Mouse (Mus musculus) midbrain, embryonic 14.5 days (tissue): ENCODE data around the gene Tgm1. TPM values are rescaled to one million over a fixed set of nuclear protein-coding genes. Genes with fewer than 3 reads are reported as not detected.

Source experiments
- ATAC-seq: fragments of 200-750 bp; cut with Nextera tagmentation; 2 replicates; pipeline ENCODE4 v1.8.0; 2017; ENCODE audit warnings: moderate number of reproducible peaks, moderate library complexity; ENCODE audit not compliant: low FRiP score, low TSS enrichment
- DNase-seq: peaks from one replicate; pipeline ENCODE4 v3.0.0-alpha.2; 2015
- H3K27ac ChIP-seq: fragments of 300-500 bp; sonication (generic); replicated peaks from 2 replicates; pipeline ENCODE4 v1.5.1; 2014; ENCODE audit warnings: mild to moderate bottlenecking, low read depth, low read length, moderate library complexity
- H3K27me3 ChIP-seq: fragments of 300-500 bp; sonication (generic); 2 replicates; pipeline ENCODE4 v1.6.1; 2014; ENCODE audit warnings: low read length, control low read depth, mixed read lengths; ENCODE audit not compliant: control insufficient read depth, insufficient read depth
- H3K36me3 ChIP-seq: fragments of 300-500 bp; sonication (generic); 2 replicates; pipeline ENCODE4 v1.6.1; 2014; ENCODE audit warnings: low read length, control low read depth; ENCODE audit not compliant: control insufficient read depth, insufficient read depth
- H3K4me1 ChIP-seq: fragments of 300-500 bp; sonication (generic); 2 replicates; pipeline ENCODE4 v1.6.1; 2014; ENCODE audit warnings: mild to moderate bottlenecking, antibody characterized with exemption, low read length, control low read depth; ENCODE audit not compliant: control insufficient read depth, insufficient read depth
- H3K4me2 ChIP-seq: fragments of 300-500 bp; sonication (generic); 2 replicates; pipeline ENCODE4 v1.6.1; 2014; ENCODE audit warnings: mild to moderate bottlenecking, low read length, moderate library complexity
- H3K4me3 ChIP-seq: fragments of 300-500 bp; sonication (generic); replicated peaks from 2 replicates; pipeline ENCODE4 v1.5.1; 2014; ENCODE audit warnings: low read depth, low read length
- H3K9ac ChIP-seq: fragments of 300-500 bp; sonication (generic); replicated peaks from 2 replicates; pipeline ENCODE4 v1.6.1; 2014; ENCODE audit warnings: mild to moderate bottlenecking, low read length, moderate library complexity
- H3K9me3 ChIP-seq: fragments of 300-500 bp; sonication (generic); 2 replicates; pipeline ENCODE4 v1.6.1; 2016; ENCODE audit warnings: low read length, control low read depth, mixed read lengths; ENCODE audit not compliant: control insufficient read depth
- WGBS: fragments of 180-500 bp; shearing (Covaris S2); extraction: QIAGEN DNeasy Blood & Tissue Kit; methylation state at CpG from one replicate; pipeline ENCODE4 v1.1.7; 2014; 5-methylcytosine and 5-hydroxymethylcytosine counted together
- polyA plus RNA-seq: library from polyadenylated mRNA; unstranded; fragments of >200 nt; fragmentation: Nextera tagmentation; extraction: Ambion mirVana; gene quantifications from 2 replicates; pipeline ENCODE4 v1.2.1, GENCODE M21; 2014

The Tgm1 gene
- polyA plus RNA-seq, 1 experiment from 2014 or later = 0.14 TPM

DNA sequence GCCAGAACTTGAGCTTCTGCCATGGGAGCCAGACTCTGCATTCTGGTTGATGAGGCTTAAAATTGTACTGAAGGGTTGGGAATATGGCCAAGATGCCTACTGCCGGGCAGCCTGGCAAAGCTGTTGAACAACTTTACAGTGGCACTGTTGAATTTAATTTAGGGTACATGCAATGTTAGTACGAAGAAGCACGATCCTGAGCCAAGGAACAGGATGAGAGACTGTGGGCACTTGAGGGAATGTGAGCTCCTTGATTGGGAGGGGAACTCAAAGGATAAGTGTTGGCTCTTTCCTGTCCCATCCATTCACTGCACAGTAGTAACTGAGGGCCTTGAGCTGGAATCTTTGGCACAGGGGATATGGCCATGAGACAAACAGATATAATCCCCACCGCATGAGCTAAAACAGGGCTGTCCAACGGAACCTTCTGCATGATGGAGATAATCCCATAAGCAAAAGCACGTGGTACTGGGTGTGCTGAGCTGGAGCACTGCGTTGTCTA lies 16.9 kb upstream of the Tgm1 start:
- Histone ChIP-seq H3K9me3 (no peaks in the 10 kb centered on the region), H3K9ac (no peak overlapping the region), H3K4me1 (no peaks in the 10 kb centered on the region), H3K36me3 (no peaks in the 10 kb centered on the region), H3K27me3 (no peaks in the 10 kb centered on the region), H3K4me3 (no peak overlapping the region), H3K4me2 (no peak overlapping the region), H3K27ac (no peak overlapping the region)
- 83% methylated on average over 7 of the region's 7 CpGs for WGBS
- ATAC-seq (no peak), DNase-seq (no peak)

GRCm38 (mm10) chr14:55730116-55730515 lies 16.4 kb upstream of the Tgm1 start:
- H3K36me3 ChIP-seq = no peaks in the 10 kb centered on the region
- WGBS = 77% methylated on average over 7 of the region's 7 CpGs
- H3K27me3 ChIP-seq = no peaks in the 10 kb centered on the region
- H3K4me3 ChIP-seq = no peak overlapping the region
- no peaks in the 10 kb centered on the region for H3K9me3 ChIP-seq
- DNase-seq = no peak
- no peak overlapping the region for H3K27ac ChIP-seq
- no peaks in the 10 kb centered on the region for H3K4me1 ChIP-seq
- no peak overlapping the region for H3K4me2 ChIP-seq
- H3K9ac ChIP-seq = no peak overlapping the region
- no peak for ATAC-seq

DNA sequence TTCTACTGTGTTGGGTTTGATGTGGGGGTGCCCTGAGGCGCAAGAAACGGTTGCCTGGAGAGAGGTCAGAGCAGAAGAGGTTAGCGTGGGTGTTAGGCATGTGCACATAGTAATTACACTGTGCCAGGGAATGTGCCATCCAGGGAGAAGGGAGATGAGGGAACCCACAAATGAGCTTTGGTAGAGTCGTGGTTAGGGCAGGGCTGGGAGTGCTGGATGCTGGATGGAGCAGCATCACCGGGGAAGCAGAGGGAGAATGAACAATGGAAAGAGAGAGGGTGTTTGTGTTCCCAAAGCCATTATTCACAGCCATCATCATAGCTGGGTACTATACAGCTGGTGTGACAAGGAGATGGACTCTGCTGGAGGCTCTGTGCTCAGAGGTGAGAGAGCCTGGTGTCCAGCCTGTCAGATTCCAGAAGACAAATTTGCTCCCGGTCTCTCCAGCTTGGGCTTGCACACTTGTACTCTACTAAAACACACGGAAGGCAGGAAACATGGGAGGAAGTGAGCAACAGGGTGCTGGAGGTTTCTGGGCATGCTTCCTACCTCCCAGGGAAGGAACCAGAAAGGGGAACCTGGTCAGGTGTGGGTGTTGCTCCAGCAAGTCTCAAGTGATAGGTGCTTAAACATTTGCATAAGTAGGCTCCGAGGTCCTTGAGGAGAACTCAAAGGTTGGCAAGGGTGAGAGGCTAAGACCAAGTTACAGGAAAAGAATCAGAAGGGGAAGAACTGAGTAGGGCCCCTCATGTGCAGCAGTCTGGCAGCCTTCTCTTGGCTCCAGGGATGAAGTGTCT lies 14.4 kb upstream of the Tgm1 start:
- ATAC-seq (no peak), DNase-seq (no peak)

GRCm38 (mm10) chr14:55726261-55726660 lies 12.5 kb upstream of the Tgm1 start:
- H3K9ac ChIP-seq = no peak overlapping the region
- H3K27ac ChIP-seq = no peak overlapping the region
- peaks cover 3% of the 10 kb centered on the region for H3K4me1 ChIP-seq
- no peaks in the 10 kb centered on the region for H3K27me3 ChIP-seq
- DNase-seq (no peak), ATAC-seq (no peak)
- no peaks in the 10 kb centered on the region for H3K36me3 ChIP-seq
- H3K9me3 ChIP-seq = no peaks in the 10 kb centered on the region
- H3K4me3 ChIP-seq = no peak overlapping the region
- H3K4me2 ChIP-seq = no peak overlapping the region

More for the DNA sequence above, 14.4 kb upstream of the Tgm1 start:
- no peak overlapping the region for H3K4me2 ChIP-seq
- no peak overlapping the region for H3K4me3 ChIP-seq
- H3K27ac ChIP-seq = no peak overlapping the region
- H3K9me3 ChIP-seq = no peaks in the 10 kb centered on the region
- H3K4me1 ChIP-seq = no peaks in the 10 kb centered on the region
- H3K9ac ChIP-seq = no peak overlapping the region
- no peaks in the 10 kb centered on the region for H3K36me3 ChIP-seq
- no peaks in the 10 kb centered on the region for H3K27me3 ChIP-seq
- 78% methylated on average over 8 of the region's 8 CpGs for WGBS

DNA sequence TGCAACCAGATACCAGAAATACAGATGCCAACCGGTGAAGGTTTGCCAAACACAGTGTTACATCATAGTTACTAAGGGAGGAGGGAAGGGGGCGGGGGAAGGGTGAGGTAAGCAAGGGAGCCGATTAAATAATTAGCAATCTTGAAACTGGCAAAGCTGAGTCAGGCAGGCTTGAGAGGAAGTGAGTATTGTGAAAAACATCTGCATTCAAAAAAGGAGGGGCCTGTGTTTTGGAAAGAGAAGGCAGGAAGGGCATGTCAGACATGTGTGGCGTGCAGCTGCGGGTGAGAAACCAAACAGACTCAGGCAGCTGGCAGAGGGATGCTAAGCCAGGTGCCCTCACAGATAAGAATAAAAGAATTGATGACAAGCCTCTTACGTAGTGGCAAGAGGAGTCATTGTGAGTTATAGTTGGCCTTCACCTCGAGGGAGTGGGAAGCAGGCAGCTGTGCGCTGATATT lies 10.7 kb upstream of the Tgm1 start:
- DNase-seq = no peak
- Histone ChIP-seq H3K36me3 (0 out of 2 replicates have a peak, but pooled peaks cover 3% of the 10 kb centered on the region), H3K4me2 (no peak overlapping the region), H3K9me3 (no peaks in the 10 kb centered on the region), H3K27ac (no peak overlapping the region), H3K27me3 (no peaks in the 10 kb centered on the region), H3K4me1 (peaks cover 6% of the 10 kb centered on the region), H3K4me3 (no peak overlapping the region), H3K9ac (no peak overlapping the region)
- no peak for ATAC-seq
- 77% methylated on average over 8 of the region's 8 CpGs for WGBS

DNA sequence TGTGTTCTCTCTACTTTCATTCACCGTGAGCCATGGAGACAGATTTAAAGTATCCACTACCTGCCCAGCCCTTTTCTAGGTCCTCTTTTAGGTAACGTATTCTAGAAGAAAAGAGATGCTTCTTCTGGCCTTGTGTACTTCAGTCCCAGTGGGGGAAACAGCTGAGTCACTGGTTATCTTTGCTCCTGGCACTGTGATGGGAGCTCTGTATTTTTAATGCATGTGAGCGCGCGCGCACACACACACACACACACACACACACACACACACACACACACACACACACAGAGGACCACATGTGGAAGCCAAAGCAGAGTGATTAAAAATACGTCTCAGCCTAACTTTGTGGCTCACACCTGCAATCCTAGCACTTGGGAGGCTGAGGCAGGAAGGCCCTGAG lies 9.7 kb upstream of the Tgm1 start:
- DNase-seq = no peak
- Histone ChIP-seq H3K9me3 (no peaks in the 10 kb centered on the region), H3K4me3 (no peak overlapping the region), H3K36me3 (peaks cover 13% of the 10 kb centered on the region), H3K4me2 (no peak overlapping the region), H3K9ac (no peak overlapping the region), H3K4me1 (peaks cover 6% of the 10 kb centered on the region), H3K27ac (no peak overlapping the region), H3K27me3 (no peaks in the 10 kb centered on the region)
- ATAC-seq = no peak
- 91% methylated on average over 7 of the region's 7 CpGs for WGBS

GRCm38 (mm10) chr14:55722438-55722945 lies 8.8 kb upstream of the Tgm1 start:
- 47% methylated on average over 8 of the region's 8 CpGs for WGBS
- Histone ChIP-seq H3K4me1 (peaks cover 6% of the 10 kb centered on the region), H3K4me3 (peak overlapping the region; percentile 73), H3K36me3 (peaks cover 21% of the 10 kb centered on the region), H3K4me2 (peak overlapping the region; percentile 67), H3K27me3 (no peaks in the 10 kb centered on the region), H3K9ac (peak overlapping the region; percentile 75), H3K27ac (peak overlapping the region; percentile 81), H3K9me3 (no peaks in the 10 kb centered on the region)
- no peak for DNase-seq
- 0 out of 2 replicates have a peak, but pooled peaks have one; percentile 9 for ATAC-seq

DNA sequence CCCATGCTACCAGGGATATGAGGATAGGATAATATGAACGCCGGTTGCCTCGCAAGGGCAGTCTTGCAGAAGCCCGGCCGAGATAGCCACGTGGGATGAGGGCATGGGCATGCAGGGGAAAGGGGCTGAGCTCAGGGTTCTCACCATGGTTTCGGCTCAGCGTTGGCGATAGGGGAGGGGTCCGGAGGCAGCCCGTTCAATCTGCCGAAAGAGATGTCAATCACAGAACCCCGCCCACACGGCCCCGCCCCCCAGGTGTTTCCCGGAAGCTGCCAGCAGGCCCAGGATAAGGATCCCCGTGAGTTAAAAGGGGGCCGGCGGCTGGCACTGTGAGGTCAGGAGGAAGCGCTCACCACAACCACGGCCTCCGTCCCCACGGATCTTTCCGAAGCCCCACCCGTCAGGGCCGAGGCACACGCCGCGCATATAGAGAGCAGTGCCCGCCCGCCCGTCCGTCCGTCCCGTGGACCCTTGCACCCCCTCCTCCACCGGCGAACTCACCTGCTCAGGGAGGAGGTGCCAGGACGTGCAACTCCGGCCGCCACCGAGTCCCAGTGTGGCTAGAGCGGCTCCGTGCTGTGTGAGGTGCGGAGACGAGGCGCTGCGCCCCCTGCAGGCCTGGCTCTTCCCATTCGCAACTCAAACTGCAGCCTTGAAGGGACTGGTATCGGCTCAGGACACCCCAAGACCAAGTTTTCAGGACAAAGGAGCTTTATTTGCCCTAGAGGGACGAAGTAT lies 8.1 kb upstream of the Tgm1 start, which contains the start of gene Rabggta:
Rabggta (minus strand) TSS at position 564 of the 738 bp plus-strand sequence.
- no peaks in the 10 kb centered on the region for H3K9me3 ChIP-seq
- peak within 1 kb of the TSS; percentile 67 for H3K4me2 ChIP-seq
- peak within 1 kb of the TSS; percentile 75 for H3K9ac ChIP-seq
- H3K27ac ChIP-seq = peak within 1 kb of the TSS; percentile 81
- H3K36me3 ChIP-seq = peaks cover 27% of the 10 kb centered on the region
- peak within 1 kb of the TSS; percentile 73 for H3K4me3 ChIP-seq
- ATAC-seq (peak; percentile 96), DNase-seq (peak; percentile 97)
- no peaks in the 10 kb centered on the region for H3K27me3 ChIP-seq
- peaks cover 6% of the 10 kb centered on the region for H3K4me1 ChIP-seq
- WGBS = under 1% methylated on average over 50 of the region's 50 CpGs
